Mouse (Mus musculus): ENCODE measurements around the gene Dnajc12. TPM values are rescaled to one million over a fixed set of nuclear protein-coding genes. Genes with fewer than 3 reads are reported as not detected.

Dnajc12 gene
- polyA plus RNA-seq, 1 experiment, result 9.3 TPM

- Histone ChIP-seq H3K4me3 (ENCODE audit: insufficient read depth, low read length) (no peak overlapping the region), H3K27ac (ENCODE audit: insufficient read depth, low read depth, low read length) (no peak overlapping the region), H3K4me1 (ENCODE audit: control insufficient read depth, insufficient read depth, low read length) (no peaks in the 10 kb centered on the region)
- no peak for TF ChIP-seq POLR2A (IDR thresholded peaks at IDR 0.05; ENCODE audit: borderline replicate concordance, low read depth, low read length)
- no peak for TF ChIP-seq CTCF (IDR thresholded peaks at IDR 0.05; ENCODE audit: low read depth, low read length)
Observed at GRCm38 (mm10) chr10:63455110-63455878, 73.1 kb downstream of the Dnajc12 start.

- TF ChIP-seq POLR2A (IDR thresholded peaks at IDR 0.05; ENCODE audit: borderline replicate concordance, low read depth, low read length) (no peak), CTCF (IDR thresholded peaks at IDR 0.05; ENCODE audit: low read depth, low read length) (no peak)
- Histone ChIP-seq H3K4me3 (ENCODE audit: insufficient read depth, low read length) (no peak overlapping the region), H3K4me1 (ENCODE audit: control insufficient read depth, insufficient read depth, low read length) (no peaks in the 10 kb centered on the region), H3K27ac (ENCODE audit: insufficient read depth, low read depth, low read length) (no peak overlapping the region)
Observed at GRCm38 (mm10) chr10:63457292-63458128, 75.3 kb downstream of the Dnajc12 start.

Other genes starting within 250 kb of the Dnajc12 start
- not detected in 2 replicates for gene Mypn, start 178.5 kb upstream of the Dnajc12 start, polyA plus RNA-seq (2012; ENCODE audit: insufficient read depth, insufficient read length, missing spikeins)
- gene Herc4, start 138.6 kb upstream of the Dnajc12 start, polyA plus RNA-seq (2012; ENCODE audit: insufficient read depth, insufficient read length, missing spikeins), result 107 and 111 TPM in 2 replicates
- 17.6 and 17.9 TPM in 2 replicates for gene Sirt1, start 739 bp upstream of the Dnajc12 start, polyA plus RNA-seq (2012; ENCODE audit: insufficient read depth, insufficient read length, missing spikeins)
- gene Gm7075, start 39.3 kb downstream of the Dnajc12 start, polyA plus RNA-seq (2012; ENCODE audit: insufficient read depth, insufficient read length, missing spikeins), result not detected in 2 replicates
- gene Ctnna3, start 47.7 kb downstream of the Dnajc12 start, polyA plus RNA-seq (2012; ENCODE audit: insufficient read depth, insufficient read length, missing spikeins), result not detected in 2 replicates

Measured in bone marrow macrophage, adult 2 months (primary cell).